In genomic region chr1:191880247-191880646, GRCm38 (mm10) we compare ENCODE assay signal across 13 mouse cellular contexts. TPM values are rescaled to one million over a fixed set of nuclear protein-coding genes. Genes with fewer than 3 reads are reported as not detected.
DNase-seq lines count a peak whose midpoint lies in the region; ATAC-seq and TF ChIP-seq lines count a peak whose summit lies in the region.
"Had no signal": no experiment of that assay in that cellular context is flagged by ENCODE, and none has a peak within 500 bp of the region (broad histone marks: within the 10 kb centered on the region; RNA-seq: fewer than 3 reads in every experiment).

No protein-coding gene starts in this region.

- WGBS in limb, embryonic 13.5 days = 91% methylated on average over 3 of the region's 3 CpGs
- 89% methylated on average over 3 of the region's 3 CpGs for WGBS in limb, embryonic 10.5 days
- 59% methylated on average over 3 of the region's 3 CpGs for WGBS in liver, embryonic 11.5 days
- 33% methylated on average over 3 of the region's 3 CpGs for WGBS in small intestine, adult 2 months
- WGBS in thymus, adult 2 months = 99% methylated on average over 3 of the region's 3 CpGs

- H3K36me3 ChIP-seq in limb, embryonic 13.5 days = no peaks in the 10 kb centered on the region
- H3K36me3 ChIP-seq in limb, embryonic 10.5 days = no peaks in the 10 kb centered on the region
- H3K36me3 ChIP-seq in liver, embryonic 11.5 days (ENCODE audit: control insufficient read depth, insufficient read depth, low read length) = no peaks in the 10 kb centered on the region
- no peaks in the 10 kb centered on the region for H3K36me3 ChIP-seq in small intestine, adult 2 months (ENCODE audit: control insufficient read depth, insufficient read depth, low read length)
- no peaks in the 10 kb centered on the region for H3K36me3 ChIP-seq in thymus, adult 2 months (ENCODE audit: control insufficient read depth, insufficient read depth, low read length)
- H3K36me3 ChIP-seq: intestine, embryonic 15.5 days; stomach, embryonic 15.5 days had no signal

- ATAC-seq in limb, embryonic 13.5 days (ENCODE audit: low FRiP score, low read depth) = peak; percentile 32; the same call in 1 of the 2 replicates
- ATAC-seq in liver, embryonic 11.5 days (replicated peaks; ENCODE audit: low FRiP score) = 0 out of 2 replicates have a peak, but pooled peaks have one; percentile 16
- ATAC-seq: forebrain, embryonic 13.5 days; intestine, embryonic 15.5 days had no signal

- no peaks in the 10 kb centered on the region for H3K27me3 ChIP-seq in limb, embryonic 13.5 days
- no peaks in the 10 kb centered on the region for H3K27me3 ChIP-seq in limb, embryonic 10.5 days (ENCODE audit: low read depth, poor library complexity, severe bottlenecking)
- no peaks in the 10 kb centered on the region for H3K27me3 ChIP-seq in liver, embryonic 11.5 days (replicated peaks; ENCODE audit: control insufficient read depth, insufficient read depth, low read length)
- no peaks in the 10 kb centered on the region for H3K27me3 ChIP-seq in small intestine, adult 2 months (ENCODE audit: control insufficient read depth, insufficient read depth, low read length)
- no peaks in the 10 kb centered on the region for H3K27me3 ChIP-seq in thymus, adult 2 months (ENCODE audit: control insufficient read depth, insufficient read depth, low read length)
- H3K27me3 ChIP-seq: forebrain, embryonic 13.5 days; intestine, embryonic 15.5 days; stomach, embryonic 15.5 days had no signal

- DNase-seq in limb, embryonic 10.5 days (ENCODE audit: low spot score) = no peak
- peak; percentile 31 for DNase-seq in MN1 (ENCODE audit: low spot score)
- no peak for DNase-seq in liver, embryonic 11.5 days (ENCODE audit: low spot score)
- no peak for DNase-seq in thymus, adult 2 months
- no peak for DNase-seq in frontal cortex, postnatal 14 days (ENCODE audit: low spot score in 2 of 2)
- DNase-seq: lung, adult 18-20 months had no signal

- H3K27ac ChIP-seq in limb, embryonic 13.5 days = no peak overlapping the region
- no peak overlapping the region for H3K27ac ChIP-seq in limb, embryonic 10.5 days
- peak overlapping the region; percentile 54; the same call in 1 of the 2 replicates for H3K27ac ChIP-seq in liver, embryonic 11.5 days (ENCODE audit: low read depth, low read length)
- H3K27ac ChIP-seq in small intestine, adult 2 months (ENCODE audit: insufficient read depth, low read depth, low read length) = peak overlapping the region; percentile 88
- no peak overlapping the region for H3K27ac ChIP-seq in thymus, adult 2 months (ENCODE audit: control insufficient read depth, insufficient read depth, low read length)
- H3K27ac ChIP-seq: forebrain, embryonic 13.5 days; hindbrain, embryonic 14.5 days; intestine, embryonic 15.5 days; macrophage; stomach, embryonic 15.5 days had no signal

- no peak overlapping the region for H3K9ac ChIP-seq in limb, embryonic 13.5 days
- no peak overlapping the region for H3K9ac ChIP-seq in liver, embryonic 11.5 days (ENCODE audit: low read depth, low read length)
- H3K9ac ChIP-seq: forebrain, embryonic 13.5 days; hindbrain, embryonic 14.5 days; intestine, embryonic 15.5 days; stomach, embryonic 15.5 days had no signal

- no peak overlapping the region for H3K4me2 ChIP-seq in limb, embryonic 13.5 days (replicated peaks)
- no peak overlapping the region for H3K4me2 ChIP-seq in liver, embryonic 11.5 days
- H3K4me2 ChIP-seq: forebrain, embryonic 13.5 days; hindbrain, embryonic 14.5 days; intestine, embryonic 15.5 days; stomach, embryonic 15.5 days had no signal

- H3K4me3 ChIP-seq in limb, embryonic 13.5 days = no peak overlapping the region
- H3K4me3 ChIP-seq in limb, embryonic 10.5 days = no peak overlapping the region
- H3K4me3 ChIP-seq in liver, embryonic 11.5 days (ENCODE audit: low read depth, low read length) = no peak overlapping the region
- no peak overlapping the region for H3K4me3 ChIP-seq in small intestine, adult 2 months (ENCODE audit: low read depth, low read length)
- no peak overlapping the region for H3K4me3 ChIP-seq in thymus, adult 2 months (ENCODE audit: control insufficient read depth, insufficient read depth, low read length)
- H3K4me3 ChIP-seq: forebrain, embryonic 13.5 days; intestine, embryonic 15.5 days; stomach, embryonic 15.5 days had no signal

- H3K9me3 ChIP-seq in limb, embryonic 13.5 days = no peaks in the 10 kb centered on the region
- H3K9me3 ChIP-seq in limb, embryonic 10.5 days (replicated peaks) = no peaks in the 10 kb centered on the region
- H3K9me3 ChIP-seq in liver, embryonic 11.5 days (ENCODE audit: control insufficient read depth, low read length) = no peaks in the 10 kb centered on the region
- H3K9me3 ChIP-seq: forebrain, embryonic 13.5 days; intestine, embryonic 15.5 days; stomach, embryonic 15.5 days had no signal

- peaks cover 8% of the 10 kb centered on the region for H3K4me1 ChIP-seq in limb, embryonic 13.5 days
- H3K4me1 ChIP-seq in limb, embryonic 10.5 days = peaks cover 12% of the 10 kb centered on the region
- H3K4me1 ChIP-seq in liver, embryonic 11.5 days (replicated peaks; ENCODE audit: control insufficient read depth, insufficient read depth, low read length) = peaks cover 60% of the 10 kb centered on the region
- peaks cover 35% of the 10 kb centered on the region for H3K4me1 ChIP-seq in small intestine, adult 2 months (ENCODE audit: control insufficient read depth, insufficient read depth, insufficient read length, low read length)
- no peaks in the 10 kb centered on the region for H3K4me1 ChIP-seq in thymus, adult 2 months (replicated peaks; ENCODE audit: control insufficient read depth, insufficient read depth, low read length)

- TF ChIP-seq CTCF in small intestine, adult 2 months (IDR thresholded peaks at IDR 0.05; ENCODE audit: extremely low read depth, insufficient read length, insufficient replicate concordance, low read depth, low read length) = no peak
- no peak for TF ChIP-seq CTCF in thymus, adult 2 months (IDR thresholded peaks at IDR 0.05; ENCODE audit: borderline replicate concordance, control insufficient read depth, extremely low read depth, insufficient read depth, low read length, poor library complexity)

- TF ChIP-seq POLR2A in small intestine, adult 2 months (IDR thresholded peaks at IDR 0.05; ENCODE audit: low read depth, low read length) = no peak
- TF ChIP-seq POLR2A in thymus, adult 2 months (IDR thresholded peaks at IDR 0.05; ENCODE audit: control insufficient read depth, extremely low read depth, insufficient read depth, low read length, poor library complexity) = no peak

RNA-seq across cellular contexts. Expression of gene Slc30a1, which starts 26.3 kb away (rescaled TPM):
- polyA plus RNA-seq in limb, embryonic 13.5 days (2015; fragmentation: Nextera tagmentation; extraction: Ambion mirVana) = 1.7 and 2.5 TPM in 2 replicates
- 1.5 and 2.1 TPM in 2 replicates for polyA plus RNA-seq in limb, embryonic 10.5 days (2016; fragmentation: Nextera tagmentation; extraction: Ambion mirVana)
- polyA plus RNA-seq in liver, embryonic 11.5 days (2014; fragmentation: Nextera tagmentation; extraction: Ambion mirVana) = 2.6 and 3.1 TPM in 2 replicates
- 15.3 and 16.5 TPM in 2 replicates for polyA plus RNA-seq in small intestine, adult 2 months (2012; rRNA removed)
- 8.4 and 9.1 TPM in 2 replicates for polyA plus RNA-seq in thymus, adult 2 months (2012; rRNA removed)

RNA-seq across cellular contexts. Expression of gene Nek2, which starts 59.0 kb away (rescaled TPM):
- 28.4 and 31.2 TPM in 2 replicates for polyA plus RNA-seq in limb, embryonic 13.5 days (2015; fragmentation: Nextera tagmentation; extraction: Ambion mirVana)
- 64.7 and 68.0 TPM in 2 replicates for polyA plus RNA-seq in limb, embryonic 10.5 days (2016; fragmentation: Nextera tagmentation; extraction: Ambion mirVana)
- polyA plus RNA-seq in liver, embryonic 11.5 days (2014; fragmentation: Nextera tagmentation; extraction: Ambion mirVana) = 54.2 and 60.5 TPM in 2 replicates
- polyA plus RNA-seq in small intestine, adult 2 months (2012; rRNA removed) = 1.7 and 5.5 TPM in 2 replicates
- 14.9 and 24.3 TPM in 2 replicates for polyA plus RNA-seq in thymus, adult 2 months (2012; rRNA removed)

Comparison
In these comparisons a context has a peak if more than half of its experiments do, and no peak if none do; other contexts are left out.
1. H3K27ac ChIP-seq: peak in liver, embryonic 11.5 days (single experiment) and small intestine, adult 2 months (single experiment); none in limb, embryonic 13.5 days (single experiment), limb, embryonic 10.5 days (single experiment) and thymus, adult 2 months (single experiment).